8 mouse cellular contexts compared by ENCODE assay signal in the genomic region with DNA sequence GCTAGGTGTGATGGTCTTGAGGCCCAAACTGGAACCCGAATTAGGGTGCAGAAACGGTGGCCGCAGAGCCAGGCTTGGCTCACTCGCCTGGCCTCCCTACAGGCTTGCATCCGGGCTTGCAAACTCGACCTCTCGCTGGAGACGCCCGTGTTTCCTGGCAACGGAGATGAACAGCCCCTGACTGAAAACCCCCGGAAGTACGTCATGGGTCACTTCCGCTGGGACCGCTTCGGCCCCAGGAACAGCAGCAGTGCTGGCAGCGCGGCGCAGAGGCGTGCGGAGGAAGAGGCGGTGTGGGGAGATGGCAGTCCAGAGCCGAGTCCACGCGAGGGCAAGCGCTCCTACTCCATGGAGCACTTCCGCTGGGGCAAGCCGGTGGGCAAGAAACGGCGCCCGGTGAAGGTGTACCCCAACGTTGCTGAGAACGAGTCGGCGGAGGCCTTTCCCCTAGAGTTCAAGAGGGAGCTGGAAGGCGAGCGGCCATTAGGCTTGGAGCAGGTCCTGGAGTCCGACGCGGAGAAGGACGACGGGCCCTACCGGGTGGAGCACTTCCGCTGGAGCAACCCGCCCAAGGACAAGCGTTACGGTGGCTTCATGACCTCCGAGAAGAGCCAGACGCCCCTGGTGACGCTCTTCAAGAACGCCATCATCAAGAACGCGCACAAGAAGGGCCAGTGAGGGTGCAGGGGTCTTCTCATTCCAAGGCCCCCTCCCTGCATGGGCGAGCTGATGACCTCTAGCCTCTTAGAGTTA. TPM values are rescaled to one million over a fixed set of nuclear protein-coding genes. Genes with fewer than 3 reads are reported as not detected.
DNase-seq lines count a peak whose midpoint lies in the region; ATAC-seq and TF ChIP-seq lines count a peak whose summit lies in the region.

No protein-coding gene starts in this region.

- DNase-seq in cerebellum, adult 2 months = peak; percentile 91
- DNase-seq in layer of hippocampus, adult 8-10 months (ENCODE audit: low spot score in 2 of 2) = peak; percentile 84 to 89
- DNase-seq in lung, adult 2 months = peak; percentile 77

- peak overlapping the region; percentile 86 for H3K4me2 ChIP-seq in neural tube, embryonic 15.5 days

- no peaks in the 10 kb centered on the region for H3K9me3 ChIP-seq in ES-Bruce4 (replicated peaks; ENCODE audit: control insufficient read depth, insufficient read depth, low read length, poor library complexity, severe bottlenecking)
- H3K9me3 ChIP-seq in neural tube, embryonic 15.5 days (replicated peaks) = no peaks in the 10 kb centered on the region

- H3K9ac ChIP-seq in ES-Bruce4 (ENCODE audit: low read depth, poor library complexity, severe bottlenecking) = peak overlapping the region; percentile 81
- H3K9ac ChIP-seq in neural tube, embryonic 15.5 days (replicated peaks) = peak overlapping the region; percentile 80

- peak overlapping the region; percentile 78 for H3K4me3 ChIP-seq in ES-Bruce4 (ENCODE audit: low read depth, low read length)
- peak overlapping the region; percentile 70 for H3K4me3 ChIP-seq in cerebellum, adult 2 months (replicated peaks; ENCODE audit: insufficient read depth, low read depth, low read length)
- H3K4me3 ChIP-seq in lung, adult 2 months (replicated peaks; ENCODE audit: extremely low read depth, low read depth, low read length) = peak overlapping the region; percentile 67
- peak overlapping the region; percentile 66 for H3K4me3 ChIP-seq in neural tube, embryonic 15.5 days (replicated peaks)
- peak overlapping the region; percentile 95 for H3K4me3 ChIP-seq in testis, adult 2 months (ENCODE audit: control insufficient read depth, low read depth, low read length)

- H3K27ac ChIP-seq in ES-Bruce4 (ENCODE audit: insufficient read depth, low read length) = peak overlapping the region; percentile 31; the same call in 1 of the 2 replicates
- H3K27ac ChIP-seq in cerebellum, adult 2 months (ENCODE audit: insufficient read depth, low read length) = peak overlapping the region; percentile 92
- H3K27ac ChIP-seq in neural tube, embryonic 15.5 days (replicated peaks) = peak overlapping the region; percentile 95
- H3K27ac ChIP-seq in testis, adult 2 months (ENCODE audit: control insufficient read depth, insufficient read depth, low read depth, low read length) = peak overlapping the region; percentile 90

- no peaks in the 10 kb centered on the region for H3K36me3 ChIP-seq in ES-Bruce4 (ENCODE audit: control insufficient read depth, insufficient read depth, low read length, poor library complexity, severe bottlenecking)
- H3K36me3 ChIP-seq in neural tube, embryonic 15.5 days = peaks cover 15% of the 10 kb centered on the region
- H3K36me3 ChIP-seq in testis, adult 2 months (ENCODE audit: control insufficient read depth, insufficient read depth, low read length) = no peaks in the 10 kb centered on the region

- TF ChIP-seq POLR2A in ES-Bruce4 (IDR thresholded peaks at IDR 0.05; ENCODE audit: insufficient read depth, low read length) = peak; percentile 97
- TF ChIP-seq POLR2A in cerebellum, adult 2 months (IDR thresholded peaks at IDR 0.05; ENCODE audit: borderline replicate concordance, insufficient read depth, low read length) = peak; percentile 97
- TF ChIP-seq POLR2A in lung, adult 2 months (IDR thresholded peaks at IDR 0.05; ENCODE audit: borderline replicate concordance, extremely low read depth, low read depth, low read length) = peak; percentile 90
- TF ChIP-seq POLR2A in testis, adult 2 months (IDR thresholded peaks at IDR 0.05; ENCODE audit: control insufficient read depth, low read depth, low read length) = peak; percentile 99

- no peak for TF ChIP-seq CTCF in ES-Bruce4 (IDR thresholded peaks at IDR 0.05; ENCODE audit: low read depth, low read length)
- no peak for TF ChIP-seq CTCF in cerebellum, adult 2 months (IDR thresholded peaks at IDR 0.05; ENCODE audit: borderline replicate concordance, insufficient read depth, low read depth, low read length)
- TF ChIP-seq CTCF in lung, adult 2 months (IDR thresholded peaks at IDR 0.05; ENCODE audit: insufficient read depth, low read length) = no peak
- no peak for TF ChIP-seq CTCF in testis, adult 2 months (IDR thresholded peaks at IDR 0.05; ENCODE audit: control insufficient read depth, insufficient read depth, insufficient replicate concordance, low read depth, low read length)

- ATAC-seq in frontal cortex, adult (ENCODE audit: low TSS enrichment) = peak; percentile 92
- ATAC-seq in hematopoietic stem cell, adult 5-6 weeks (replicated peaks in 1 of 2; ENCODE audit: insufficient read depth in 1 of 2, low FRiP score in 2 of 2, low TSS enrichment in 1 of 2, low read depth in 1 of 2, poor library complexity in 2 of 2, severe bottlenecking in 2 of 2) = peak; percentile 90 to 92
- peak; percentile 97 for ATAC-seq in neural tube, embryonic 15.5 days (ENCODE audit: low FRiP score)

- 2% methylated on average over 53 of the region's 53 CpGs for WGBS in cerebellum, adult 2 months
- WGBS in lung, adult 2 months = 3% methylated on average over 53 of the region's 53 CpGs
- under 1% methylated on average over 53 of the region's 53 CpGs for WGBS in neural tube, embryonic 15.5 days

- H3K4me1 ChIP-seq in ES-Bruce4 (ENCODE audit: control insufficient read depth, insufficient read depth, low read length) = no peaks in the 10 kb centered on the region
- H3K4me1 ChIP-seq in cerebellum, adult 2 months (ENCODE audit: control insufficient read depth, insufficient read depth, low read length) = no peaks in the 10 kb centered on the region
- no peaks in the 10 kb centered on the region for H3K4me1 ChIP-seq in lung, adult 2 months (ENCODE audit: control insufficient read depth, insufficient read depth, low read length)
- peaks cover 12% of the 10 kb centered on the region for H3K4me1 ChIP-seq in neural tube, embryonic 15.5 days
- peaks cover 5% of the 10 kb centered on the region for H3K4me1 ChIP-seq in testis, adult 2 months (ENCODE audit: control insufficient read depth, insufficient read depth, low read length)

- 0 out of 2 replicates have a peak, but pooled peaks have one; percentile 21 for TF ChIP-seq EP300 in ES-Bruce4 (IDR thresholded peaks at IDR 0.05; ENCODE audit: insufficient read depth, low read depth, low read length)

- no peaks in the 10 kb centered on the region for H3K27me3 ChIP-seq in ES-Bruce4 (ENCODE audit: control insufficient read depth, insufficient read depth, low read length, poor library complexity, severe bottlenecking)
- no peaks in the 10 kb centered on the region for H3K27me3 ChIP-seq in cerebellum, adult 2 months (ENCODE audit: control insufficient read depth, insufficient read depth, low read length)
- H3K27me3 ChIP-seq in neural tube, embryonic 15.5 days (replicated peaks) = peaks cover 11% of the 10 kb centered on the region
- no peaks in the 10 kb centered on the region for H3K27me3 ChIP-seq in testis, adult 2 months (ENCODE audit: control insufficient read depth, insufficient read depth, low read length)

RNA-seq across cellular contexts. Expression of a gene that starts 5.2 kb away (rescaled TPM):
- polyA plus RNA-seq in ES-Bruce4 (2011; ENCODE audit: insufficient read depth, insufficient read length, low read depth, missing spikeins) = 1.2 TPM in 1 of 2 replicates, not detected in the other
- polyA plus RNA-seq in cerebellum, adult 2 months (2012; rRNA removed) = 3.0 and 4.1 TPM in 2 replicates
- 2.8 TPM in 1 of 2 replicates, not detected in the other for total RNA-seq in hematopoietic stem cell, adult 5-6 weeks (2017)
- 1 to 10 TPM; 2.0 to 3.0 (median 2.8) TPM for total RNA-seq in layer of hippocampus, adult 8-10 months (2022)
- 0.44 and 0.73 TPM in 2 replicates for polyA plus RNA-seq in lung, adult 2 months (2012; rRNA removed)
- polyA plus RNA-seq in neural tube, embryonic 15.5 days (2015; fragmentation: Nextera tagmentation; extraction: Ambion mirVana) = 3.0 and 3.7 TPM in 2 replicates
- 11.4 and 16.3 TPM in 2 replicates for polyA plus RNA-seq in testis, adult 2 months (2012; rRNA removed)

Comparison
In these comparisons a context has a peak if more than half of its experiments do, and no peak if none do; other contexts are left out.
1. Peak in every context shown above with its lines: DNase-seq, ATAC-seq, H3K4me3 ChIP-seq and H3K27ac ChIP-seq.
2. H3K27ac ChIP-seq: peak in every context shown above with its lines; median percentile 95 in neural tube, embryonic 15.5 days; 92 in cerebellum, adult 2 months; 90 in testis, adult 2 months; 31 in ES-Bruce4.